Mouse (Mus musculus): ENCODE measurements around the gene Tbxas1. TPM values are rescaled to one million over a fixed set of nuclear protein-coding genes. Genes with fewer than 3 reads are reported as not detected.

Gene Tbxas1
- polyA plus RNA-seq, 1 experiment from 2014 or later = 4.8 TPM

- Histone ChIP-seq H3K9me3 (ENCODE audit: control insufficient read depth, low read length) (no peaks in the 10 kb centered on the region), H3K4me2 (ENCODE audit: low read depth, low read length) (no peak overlapping the region), H3K4me1 (ENCODE audit: control insufficient read depth, insufficient read depth, low read length) (no peaks in the 10 kb centered on the region), H3K27me3 (replicated peaks; ENCODE audit: control insufficient read depth, insufficient read depth, low read length) (no peaks in the 10 kb centered on the region), H3K36me3 (ENCODE audit: control insufficient read depth, insufficient read depth, low read length) (no peaks in the 10 kb centered on the region), H3K4me3 (ENCODE audit: low read length) (no peak overlapping the region), H3K9ac (ENCODE audit: low read depth, low read length) (no peak overlapping the region), H3K27ac (ENCODE audit: low read length) (no peak overlapping the region)
- no peak for ATAC-seq
- WGBS = 83% methylated on average over 4 of the region's 4 CpGs
Observed at GRCm38 (mm10) chr6:38975866-38976265, 100.7 kb downstream of the Tbxas1 start.

GRCm38 (mm10) chr6:38976355-38976754, 101.2 kb downstream of the Tbxas1 start:
- Histone ChIP-seq H3K27me3 (replicated peaks; ENCODE audit: control insufficient read depth, insufficient read depth, low read length) (no peaks in the 10 kb centered on the region), H3K27ac (ENCODE audit: low read length) (peak overlapping the region; percentile 64), H3K4me2 (ENCODE audit: low read depth, low read length) (no peak overlapping the region), H3K9me3 (ENCODE audit: control insufficient read depth, low read length) (no peaks in the 10 kb centered on the region), H3K36me3 (ENCODE audit: control insufficient read depth, insufficient read depth, low read length) (no peaks in the 10 kb centered on the region), H3K4me1 (ENCODE audit: control insufficient read depth, insufficient read depth, low read length) (no peaks in the 10 kb centered on the region), H3K4me3 (ENCODE audit: low read length) (no peak overlapping the region), H3K9ac (ENCODE audit: low read depth, low read length) (no peak overlapping the region)
- ATAC-seq = peak; percentile 68
- WGBS = 58% methylated on average over 2 of the region's 2 CpGs

- H3K27ac ChIP-seq (ENCODE audit: low read length) = no peak overlapping the region
- no peaks in the 10 kb centered on the region for H3K36me3 ChIP-seq (ENCODE audit: control insufficient read depth, insufficient read depth, low read length)
- no peaks in the 10 kb centered on the region for H3K27me3 ChIP-seq (replicated peaks; ENCODE audit: control insufficient read depth, insufficient read depth, low read length)
- H3K4me3 ChIP-seq (ENCODE audit: low read length) = no peak overlapping the region
- peak; percentile 18; the same call in 1 of the 2 replicates for ATAC-seq
- WGBS = 59% methylated on average over 11 of the region's 11 CpGs
- peaks cover 5% of the 10 kb centered on the region; the same call in 1 of the 2 replicates for H3K4me1 ChIP-seq (ENCODE audit: control insufficient read depth, insufficient read depth, low read length)
- no peak overlapping the region for H3K9ac ChIP-seq (ENCODE audit: low read depth, low read length)
- no peak overlapping the region for H3K4me2 ChIP-seq (ENCODE audit: low read depth, low read length)
- H3K9me3 ChIP-seq (ENCODE audit: control insufficient read depth, low read length) = no peaks in the 10 kb centered on the region
Observed at GRCm38 (mm10) chr6:38980921-38981715, 105.9 kb downstream of the Tbxas1 start.

GRCm38 (mm10) chr6:38982071-38982470, 106.9 kb downstream of the Tbxas1 start:
- 87% methylated on average over 8 of the region's 8 CpGs for WGBS
- H3K9me3 ChIP-seq (ENCODE audit: control insufficient read depth, low read length) = no peaks in the 10 kb centered on the region
- H3K9ac ChIP-seq (ENCODE audit: low read depth, low read length) = no peak overlapping the region
- H3K36me3 ChIP-seq (ENCODE audit: control insufficient read depth, insufficient read depth, low read length) = no peaks in the 10 kb centered on the region
- H3K4me2 ChIP-seq (ENCODE audit: low read depth, low read length) = no peak overlapping the region
- H3K4me1 ChIP-seq (ENCODE audit: control insufficient read depth, insufficient read depth, low read length) = peaks cover 5% of the 10 kb centered on the region; the same call in 1 of the 2 replicates
- no peak overlapping the region for H3K27ac ChIP-seq (ENCODE audit: low read length)
- H3K27me3 ChIP-seq (replicated peaks; ENCODE audit: control insufficient read depth, insufficient read depth, low read length) = no peaks in the 10 kb centered on the region
- ATAC-seq = no peak
- no peak overlapping the region for H3K4me3 ChIP-seq (ENCODE audit: low read length)

- Histone ChIP-seq H3K36me3 (ENCODE audit: control insufficient read depth, insufficient read depth, low read length) (no peaks in the 10 kb centered on the region), H3K4me1 (ENCODE audit: control insufficient read depth, insufficient read depth, low read length) (peaks cover 5% of the 10 kb centered on the region; the same call in 1 of the 2 replicates), H3K27ac (ENCODE audit: low read length) (no peak overlapping the region), H3K9ac (ENCODE audit: low read depth, low read length) (no peak overlapping the region), H3K9me3 (ENCODE audit: control insufficient read depth, low read length) (no peaks in the 10 kb centered on the region), H3K4me3 (ENCODE audit: low read length) (no peak overlapping the region), H3K27me3 (replicated peaks; ENCODE audit: control insufficient read depth, insufficient read depth, low read length) (no peaks in the 10 kb centered on the region), H3K4me2 (ENCODE audit: low read depth, low read length) (no peak overlapping the region)
- 64% methylated on average over 4 of the region's 4 CpGs for WGBS
- no peak for ATAC-seq
Observed at GRCm38 (mm10) chr6:38982656-38983055, 107.5 kb downstream of the Tbxas1 start.

- H3K27ac ChIP-seq (ENCODE audit: low read length) = no peak overlapping the region
- 45% methylated on average over 7 of the region's 7 CpGs for WGBS
- H3K4me1 ChIP-seq (ENCODE audit: control insufficient read depth, insufficient read depth, low read length) = peaks cover 5% of the 10 kb centered on the region; the same call in 1 of the 2 replicates
- no peaks in the 10 kb centered on the region for H3K36me3 ChIP-seq (ENCODE audit: control insufficient read depth, insufficient read depth, low read length)
- H3K27me3 ChIP-seq (replicated peaks; ENCODE audit: control insufficient read depth, insufficient read depth, low read length) = no peaks in the 10 kb centered on the region
- no peak overlapping the region for H3K4me3 ChIP-seq (ENCODE audit: low read length)
- ATAC-seq = no peak
- no peak overlapping the region for H3K9ac ChIP-seq (ENCODE audit: low read depth, low read length)
- no peaks in the 10 kb centered on the region for H3K9me3 ChIP-seq (ENCODE audit: control insufficient read depth, low read length)
- no peak overlapping the region for H3K4me2 ChIP-seq (ENCODE audit: low read depth, low read length)
Observed at GRCm38 (mm10) chr6:38983060-38983459, 107.9 kb downstream of the Tbxas1 start.

- Histone ChIP-seq H3K9me3 (ENCODE audit: control insufficient read depth, low read length) (no peaks in the 10 kb centered on the region), H3K4me1 (ENCODE audit: control insufficient read depth, insufficient read depth, low read length) (peaks cover 5% of the 10 kb centered on the region; the same call in 1 of the 2 replicates), H3K4me2 (ENCODE audit: low read depth, low read length) (no peak overlapping the region), H3K36me3 (ENCODE audit: control insufficient read depth, insufficient read depth, low read length) (no peaks in the 10 kb centered on the region), H3K4me3 (ENCODE audit: low read length) (no peak overlapping the region), H3K27ac (ENCODE audit: low read length) (no peak overlapping the region), H3K27me3 (replicated peaks; ENCODE audit: control insufficient read depth, insufficient read depth, low read length) (no peaks in the 10 kb centered on the region), H3K9ac (ENCODE audit: low read depth, low read length) (no peak overlapping the region)
- WGBS = 85% methylated on average over 2 of the region's 2 CpGs
- ATAC-seq = no peak
Observed at GRCm38 (mm10) chr6:38984626-38985025, 109.4 kb downstream of the Tbxas1 start.

GRCm38 (mm10) chr6:38986641-38987040, 111.4 kb downstream of the Tbxas1 start:
- no peaks in the 10 kb centered on the region for H3K27me3 ChIP-seq (replicated peaks; ENCODE audit: control insufficient read depth, insufficient read depth, low read length)
- H3K4me1 ChIP-seq (ENCODE audit: control insufficient read depth, insufficient read depth, low read length) = peaks cover 5% of the 10 kb centered on the region; the same call in 1 of the 2 replicates
- H3K4me2 ChIP-seq (ENCODE audit: low read depth, low read length) = no peak overlapping the region
- H3K9me3 ChIP-seq (ENCODE audit: control insufficient read depth, low read length) = no peaks in the 10 kb centered on the region
- 43% methylated on average over 10 of the region's 10 CpGs for WGBS
- no peak overlapping the region for H3K27ac ChIP-seq (ENCODE audit: low read length)
- no peak overlapping the region for H3K9ac ChIP-seq (ENCODE audit: low read depth, low read length)
- H3K36me3 ChIP-seq (ENCODE audit: control insufficient read depth, insufficient read depth, low read length) = no peaks in the 10 kb centered on the region
- ATAC-seq = no peak
- no peak overlapping the region for H3K4me3 ChIP-seq (ENCODE audit: low read length)

- H3K4me2 ChIP-seq (ENCODE audit: low read depth, low read length) = no peak overlapping the region
- H3K27ac ChIP-seq (ENCODE audit: low read length) = no peak overlapping the region
- WGBS = 32% methylated on average over 4 of the region's 4 CpGs
- H3K36me3 ChIP-seq (ENCODE audit: control insufficient read depth, insufficient read depth, low read length) = no peaks in the 10 kb centered on the region
- H3K4me3 ChIP-seq (ENCODE audit: low read length) = no peak overlapping the region
- no peaks in the 10 kb centered on the region for H3K27me3 ChIP-seq (replicated peaks; ENCODE audit: control insufficient read depth, insufficient read depth, low read length)
- peak; percentile 86 for ATAC-seq
- no peak overlapping the region for H3K9ac ChIP-seq (ENCODE audit: low read depth, low read length)
- no peaks in the 10 kb centered on the region for H3K9me3 ChIP-seq (ENCODE audit: control insufficient read depth, low read length)
- no peaks in the 10 kb centered on the region for H3K4me1 ChIP-seq (ENCODE audit: control insufficient read depth, insufficient read depth, low read length)
Observed at GRCm38 (mm10) chr6:38992016-38992415, 116.8 kb downstream of the Tbxas1 start.

Measured in intestine, embryonic 16.5 days (tissue).